Mouse (Mus musculus) bone marrow, adult 2 months (tissue): Measurements from ENCODE around the gene Wiz.

ENCODE experiments used
- CTCF ChIP-seq: fragments of 200-500 bp; IDR thresholded peaks from 2 replicates; pipeline ENCODE4 v1.5.1; 2011; ENCODE audit warnings: low read length, control low read depth; ENCODE audit not compliant: control insufficient read depth, insufficient read depth
- POLR2A ChIP-seq: fragments of 200-500 bp; IDR thresholded peaks from 2 replicates; pipeline ENCODE4 v1.6.1; 2011; ENCODE audit warnings: low read depth, mild to moderate bottlenecking, control low read depth, low read length, borderline replicate concordance; ENCODE audit not compliant: control insufficient read depth

DNA sequence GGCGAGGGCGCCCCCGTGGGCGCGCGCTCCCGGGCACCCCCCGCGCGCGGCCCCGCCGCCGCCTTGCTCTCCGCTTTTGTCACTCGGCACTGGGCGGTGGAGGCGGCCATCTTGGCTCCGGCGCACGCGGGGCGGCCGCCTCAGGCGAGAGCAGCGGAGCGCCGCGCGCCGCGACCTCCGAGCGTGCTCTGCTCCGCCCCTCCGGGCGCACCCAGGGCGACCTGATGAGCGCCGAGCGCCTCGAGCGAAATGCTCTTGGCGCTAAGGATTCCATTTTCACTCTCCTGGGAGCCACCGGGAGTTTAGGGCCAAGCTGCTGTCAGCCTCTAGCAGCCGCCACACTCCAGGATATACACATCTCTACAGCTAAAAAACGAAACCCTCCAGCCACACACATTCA lies 24.9 kb downstream of the Wiz start:
- TF ChIP-seq CTCF (no peak), POLR2A (peak; percentile 36; the same call in 1 of the 2 replicates)
